Mouse (Mus musculus) gastrocnemius, postnatal 36 days (tissue): ENCODE measurements around the gene Chtop. TPM values are rescaled to one million over a fixed set of nuclear protein-coding genes. Genes with fewer than 3 reads are reported as not detected.

Experiments
- DNase-seq, 2 experiments: peaks; one replicate each; pipeline ENCODE4 v3.0.0; 2022
- intact Hi-C: fragments of 180-260 bp; cut with DNase I; formaldehyde crosslinking; loops from one replicate; pipeline ENCODE4 v1.15.1; 2025
- total RNA-seq, 2 experiments: library from RNA; stranded (reverse); gene quantifications; 2 replicates each; pipeline ENCODE4 v1.2.3; 2021

Chtop gene
- total RNA-seq, 2 experiments from 2014 or later = 84.4 to 90.1 TPM

DNA sequence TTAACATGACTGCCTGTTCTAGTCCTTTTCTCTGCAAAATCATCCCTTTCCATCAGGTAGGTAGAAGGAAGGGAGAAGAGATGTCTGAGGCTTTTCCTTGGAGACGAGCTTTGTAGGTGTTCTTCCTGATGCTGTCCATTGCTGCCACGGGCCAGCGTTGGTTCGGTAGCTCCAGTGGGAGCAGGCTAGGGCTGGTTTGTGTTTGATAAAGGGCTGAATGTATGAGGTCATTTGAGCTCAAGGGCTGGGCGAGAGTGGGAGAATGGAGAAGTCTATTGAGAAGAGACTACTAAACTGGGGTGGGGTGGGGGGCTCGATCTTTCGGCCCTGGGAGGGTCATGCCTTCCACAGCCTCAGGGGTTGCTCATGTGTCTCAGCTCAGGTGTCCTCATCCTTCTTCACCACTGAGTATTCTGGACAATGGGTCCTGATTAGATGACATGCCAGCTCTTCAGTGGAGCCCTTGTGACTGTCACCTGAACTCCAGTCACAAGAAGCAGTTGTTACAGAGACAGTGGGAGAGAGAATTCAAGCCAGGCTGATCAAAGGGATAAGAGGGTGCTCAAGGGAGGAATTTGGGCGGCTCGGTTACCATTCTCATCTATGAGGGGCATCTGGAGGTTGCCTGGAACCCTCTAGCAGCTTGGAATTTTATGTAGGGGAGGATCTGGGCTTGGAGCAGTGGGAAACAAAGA lies 3.8 kb upstream of the Chtop start:
- intact Hi-C loops = no loop called here
- no peak for DNase-seq

DNA sequence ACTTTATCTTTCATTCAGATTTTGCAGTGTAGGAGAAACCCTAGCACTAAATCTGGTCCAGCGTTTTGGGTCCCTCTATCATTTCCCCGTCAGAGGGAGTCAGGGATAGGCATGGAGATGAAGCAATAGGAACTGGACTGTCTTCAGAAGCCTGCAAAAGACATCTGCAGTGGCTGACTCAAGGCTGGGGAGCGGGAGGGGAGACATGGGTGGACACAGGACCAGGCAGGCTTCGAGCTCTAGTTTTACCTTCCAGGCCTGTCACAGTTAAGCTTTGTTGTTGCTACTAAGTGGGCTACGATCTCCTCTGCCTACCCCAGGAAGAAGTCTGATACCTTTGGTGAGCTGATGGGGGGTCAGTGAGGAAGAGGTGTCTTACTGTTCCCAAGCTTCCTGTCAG lies 3.0 kb upstream of the Chtop start:
- intact Hi-C loops = no loop called here
- no peak for DNase-seq

DNA sequence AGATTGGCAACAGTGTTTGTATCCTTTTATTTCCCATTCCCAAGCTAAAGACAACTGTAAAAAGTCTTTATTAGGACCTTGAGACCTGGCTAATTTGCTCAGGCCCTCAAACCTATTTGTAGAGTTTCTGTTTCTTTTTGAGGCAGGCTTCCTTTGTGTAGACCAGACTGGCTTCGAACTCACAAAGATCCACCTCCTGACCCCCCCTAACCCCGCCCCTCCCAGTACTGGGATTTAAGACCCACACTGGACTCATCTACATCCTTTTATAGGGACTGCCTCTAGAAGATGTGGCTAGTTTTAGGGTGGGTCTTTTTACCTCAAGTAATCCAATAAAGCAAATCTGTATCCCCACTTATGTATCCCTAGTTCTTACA lies 437 bp upstream of the Chtop start:
- intact Hi-C loops = no loop called here
- DNase-seq = no peak

DNA sequence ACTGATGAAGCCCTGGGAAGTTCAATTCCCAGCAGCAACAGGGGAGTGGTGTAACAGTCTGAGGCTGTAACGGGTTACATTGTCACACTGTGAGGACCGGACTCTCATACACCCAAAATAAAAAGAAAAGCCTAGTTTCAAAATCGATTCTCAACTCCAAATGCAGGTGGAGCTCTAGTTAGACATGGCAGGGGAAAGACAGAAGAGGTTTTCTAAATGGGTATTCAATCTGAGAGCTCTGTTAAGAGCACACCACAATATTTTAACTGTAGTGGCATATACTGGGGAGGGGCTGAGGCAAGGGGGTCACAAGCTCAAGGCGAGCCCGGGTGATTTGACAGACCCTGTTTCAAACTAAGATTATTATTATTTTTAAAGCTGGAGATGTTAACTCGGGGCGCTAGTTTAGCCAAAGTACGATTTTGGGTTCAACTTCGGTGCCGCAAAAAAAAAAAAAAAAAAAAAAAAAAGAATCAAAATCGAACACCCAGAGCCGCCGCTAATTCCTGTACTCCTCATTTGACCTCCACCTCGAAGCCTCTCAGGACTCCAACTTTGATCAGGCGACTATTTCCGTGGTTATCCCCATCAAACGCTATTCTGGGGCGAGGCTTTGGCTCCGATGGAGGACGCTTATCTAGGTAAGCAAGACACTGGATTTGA lies 880 bp downstream of the Chtop start:
- intact Hi-C loops = loop anchor here (1.0 kb wide), 1 partner anchor 18 kb away; no protein-coding TSS in a partner anchor
- DNase-seq = no peak

DNA sequence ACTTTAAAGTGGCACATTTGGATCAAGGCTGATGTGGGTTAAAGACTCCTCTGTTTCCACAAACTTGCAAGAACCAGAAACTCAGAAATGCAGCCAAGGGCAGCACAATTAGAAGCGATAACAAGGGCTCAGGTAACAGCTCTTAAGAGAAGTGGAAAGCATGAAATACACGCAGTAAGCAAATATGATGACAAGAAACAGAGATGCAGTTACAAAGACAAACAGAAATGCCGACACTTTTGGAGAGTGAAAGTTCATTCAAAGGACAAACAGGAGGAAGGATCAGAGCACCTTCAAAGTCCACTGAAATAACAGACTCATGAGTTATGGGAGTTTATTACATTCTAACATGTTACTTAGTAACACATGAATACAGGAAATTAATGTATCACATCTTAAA lies 2.9 kb downstream of the Chtop start:
- intact Hi-C loops = no loop called here
- no peak for DNase-seq

DNA sequence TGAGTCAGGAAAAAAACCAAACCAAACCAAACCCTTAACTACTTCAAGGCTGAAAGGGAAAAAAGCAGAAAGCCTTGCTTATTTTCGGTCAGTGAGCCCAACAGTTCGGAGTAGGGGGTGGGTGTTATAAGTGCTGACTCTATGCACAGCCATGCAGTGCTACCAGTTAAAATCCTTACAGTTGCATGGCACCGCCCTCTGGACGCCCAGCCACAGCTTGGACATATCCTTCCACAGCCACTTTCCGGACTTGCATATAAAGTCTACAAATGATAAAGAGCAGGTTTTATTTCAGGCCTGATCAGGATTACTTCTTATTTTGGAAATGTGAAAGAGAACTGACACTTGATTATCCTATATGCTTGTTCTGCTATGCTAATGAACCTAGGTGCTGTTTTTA lies 4.1 kb downstream of the Chtop start:
- no peak for DNase-seq
- intact Hi-C loops = no loop called here

DNA sequence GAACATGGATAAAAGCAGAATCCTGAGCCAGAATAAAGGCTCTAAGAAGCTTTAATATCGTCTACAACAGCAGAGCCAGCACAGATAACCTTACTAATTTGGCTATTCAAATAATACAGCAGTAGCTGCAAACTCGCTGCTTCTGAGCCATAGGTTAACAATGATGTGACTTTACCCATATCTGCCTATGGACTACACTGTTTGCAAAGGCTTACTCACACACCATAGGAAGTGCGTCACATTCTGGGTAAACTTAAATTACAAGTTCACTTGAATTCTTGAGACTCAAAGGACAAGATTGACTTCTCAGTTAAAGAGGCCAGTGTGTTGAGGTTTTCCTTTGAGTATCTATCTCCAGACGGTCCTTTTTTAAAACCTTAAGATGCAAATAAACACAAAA lies 5.9 kb downstream of the Chtop start:
- DNase-seq = no peak
- intact Hi-C loops = no loop called here

DNA sequence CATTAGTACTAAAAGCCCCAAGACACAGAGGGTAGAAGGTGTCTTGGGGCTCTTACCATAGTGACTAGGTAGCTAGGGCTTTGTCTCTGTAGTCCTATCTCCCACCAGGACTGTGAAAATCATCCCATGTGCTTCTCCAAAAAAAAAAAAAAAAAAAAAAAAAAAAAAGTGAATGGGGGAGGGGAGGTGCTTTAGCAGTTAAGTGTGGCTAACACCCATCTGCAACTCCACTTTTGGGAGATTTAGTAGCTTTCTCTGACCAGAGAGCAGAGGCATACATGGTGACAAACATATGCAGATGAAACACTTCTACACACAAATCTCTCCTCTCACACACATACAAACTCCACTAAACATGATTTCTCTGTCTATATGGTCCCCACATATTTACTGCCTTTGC lies 11.7 kb downstream of the Chtop start:
- no peak for DNase-seq
- intact Hi-C loops = no loop called here

DNA sequence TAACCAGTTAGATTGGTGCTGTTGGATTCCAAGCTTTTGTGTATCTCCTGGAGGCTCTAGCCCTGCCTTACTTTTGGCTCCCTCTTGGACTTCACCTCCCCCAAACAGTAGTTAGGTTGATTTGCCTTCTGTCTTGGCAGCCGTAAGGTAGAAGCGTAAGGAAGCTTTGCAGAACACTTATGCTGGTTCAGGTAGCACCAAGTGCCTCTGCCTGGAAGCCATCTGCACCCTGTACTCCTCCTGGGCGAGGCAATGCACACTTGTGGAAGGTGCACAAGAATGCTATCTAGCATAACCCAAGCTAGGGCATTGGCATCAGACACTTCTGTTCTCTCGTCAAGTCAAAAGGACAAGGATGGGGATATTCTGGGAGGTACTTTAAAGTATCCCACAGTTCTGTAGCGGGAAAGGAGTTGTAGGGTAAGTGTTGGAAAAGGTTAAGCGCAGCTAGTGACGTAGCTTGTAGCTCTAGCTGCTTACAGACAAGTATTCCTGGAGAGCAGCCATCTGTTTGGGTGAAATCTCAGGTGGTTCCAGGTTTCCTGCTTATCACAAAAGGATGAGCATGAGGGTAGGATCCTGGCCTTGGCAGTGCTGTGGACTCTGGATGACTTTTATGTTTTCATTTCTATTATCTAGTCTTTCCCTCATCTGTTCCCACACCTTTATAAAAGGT lies 13.3 kb downstream of the Chtop start:
- intact Hi-C loops = no loop called here
- no peak for DNase-seq

DNA sequence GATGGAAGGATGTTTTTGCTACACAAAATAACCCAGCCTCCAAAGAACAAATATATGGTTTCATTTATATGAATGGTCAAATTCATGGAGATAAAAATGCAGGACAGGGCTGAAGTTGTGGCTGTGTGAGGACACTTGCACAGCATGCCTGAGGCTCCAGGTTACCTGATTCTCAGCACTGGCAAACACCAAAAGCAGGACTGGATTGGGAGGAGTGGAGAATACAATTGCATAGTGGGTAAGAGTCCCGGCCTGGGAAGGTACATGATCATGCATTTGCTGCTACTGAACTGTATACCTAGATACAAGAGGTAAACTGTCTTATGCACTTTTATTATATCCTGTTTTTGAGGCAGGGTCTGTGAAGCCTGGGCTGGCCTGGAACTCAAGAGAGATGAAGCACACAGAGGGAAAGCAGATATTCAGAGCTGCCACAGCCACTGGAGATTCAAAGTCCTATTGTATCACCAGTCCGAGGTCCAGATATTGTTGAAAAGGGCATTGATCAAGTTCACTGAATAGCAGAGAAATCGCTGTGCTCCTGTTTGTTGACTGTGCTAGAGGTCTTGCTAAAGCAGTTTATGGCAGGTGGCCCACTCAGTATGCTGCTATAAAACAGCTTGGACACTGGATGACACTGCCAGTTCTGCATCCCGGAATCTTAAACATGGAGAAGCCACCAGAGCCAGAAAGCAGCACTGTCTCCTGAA lies 15.3 kb downstream of the Chtop start:
- DNase-seq = no peak
- intact Hi-C loops = no loop called here

DNA sequence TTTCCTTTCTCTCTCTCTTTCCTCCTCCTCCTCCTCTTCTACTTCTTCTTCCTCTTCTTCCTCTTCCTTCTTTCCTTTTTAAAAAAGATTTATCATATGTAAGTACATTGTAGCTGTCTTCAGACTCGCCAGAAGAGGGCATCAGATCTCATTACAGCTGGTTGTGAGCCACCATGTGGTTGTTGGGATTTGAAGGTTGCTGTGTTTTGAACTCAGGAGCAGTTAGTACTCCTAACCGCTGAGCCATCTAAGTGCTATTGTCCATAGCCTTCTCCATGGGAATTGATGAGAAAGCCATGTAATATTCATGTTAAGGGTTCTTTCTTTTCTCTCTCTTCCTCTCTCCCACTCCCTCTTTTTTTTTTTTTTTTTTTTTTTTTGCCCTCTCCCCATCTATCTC lies 17.9 kb downstream of the Chtop start:
- intact Hi-C loops = no loop called here
- no peak for DNase-seq

DNA sequence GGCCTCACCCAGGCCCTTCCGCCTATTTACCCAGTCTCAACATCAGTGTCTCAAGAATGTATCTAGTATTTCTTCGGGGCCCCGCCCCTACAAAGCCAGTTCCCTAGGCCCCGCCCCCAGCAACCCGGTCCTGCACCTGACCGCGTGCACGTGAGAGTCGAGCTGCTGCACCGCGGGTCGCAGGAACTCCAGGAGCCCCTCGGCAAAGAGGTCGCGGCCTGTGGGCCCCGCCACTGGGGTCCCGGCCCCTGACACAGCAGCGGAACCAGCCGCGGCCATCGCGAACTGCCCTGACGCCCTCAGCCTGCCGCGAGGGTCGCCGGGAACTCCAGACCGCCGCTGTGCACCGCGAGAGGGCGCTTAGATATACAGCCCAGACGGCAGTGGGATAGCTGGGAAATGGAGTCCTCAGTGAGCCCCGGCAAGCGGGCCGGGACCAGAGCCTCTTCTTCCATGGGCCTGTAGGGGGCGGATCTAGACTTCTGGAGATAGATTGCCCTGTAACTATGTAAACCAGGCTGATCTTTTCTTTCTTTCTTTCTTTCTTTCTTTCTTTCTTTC lies 18.5 kb downstream of the Chtop start, which contains the start of gene Snapin:
Snapin (minus strand) TSS at position 338 of the 561 bp plus-strand sequence.
- intact Hi-C loops = loop anchor here (1.0 kb wide), 1 partner anchor 18 kb away; no protein-coding TSS in a partner anchor
- DNase-seq = peak; percentile 94

DNA sequence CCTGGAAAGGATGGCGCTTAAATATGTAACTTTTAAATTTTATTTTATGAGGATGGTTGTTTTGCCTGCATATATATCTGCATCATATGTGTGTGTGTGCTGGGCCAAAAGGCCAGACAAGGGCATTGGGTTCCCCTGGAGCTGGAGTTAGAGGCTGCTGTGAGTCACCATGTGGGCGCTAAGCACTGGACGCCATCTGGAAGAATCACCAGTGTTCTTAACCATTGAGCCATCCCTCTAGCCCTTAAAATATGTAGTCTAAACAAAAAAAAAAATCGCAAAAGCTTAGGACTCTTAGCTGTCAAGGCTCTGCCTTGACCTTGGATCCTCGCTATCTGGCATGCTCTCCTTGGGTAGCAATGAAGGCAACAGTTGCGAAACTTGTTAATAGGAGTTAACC lies 20.7 kb downstream of the Chtop start:
- intact Hi-C loops = no loop called here
- no peak for DNase-seq

DNA sequence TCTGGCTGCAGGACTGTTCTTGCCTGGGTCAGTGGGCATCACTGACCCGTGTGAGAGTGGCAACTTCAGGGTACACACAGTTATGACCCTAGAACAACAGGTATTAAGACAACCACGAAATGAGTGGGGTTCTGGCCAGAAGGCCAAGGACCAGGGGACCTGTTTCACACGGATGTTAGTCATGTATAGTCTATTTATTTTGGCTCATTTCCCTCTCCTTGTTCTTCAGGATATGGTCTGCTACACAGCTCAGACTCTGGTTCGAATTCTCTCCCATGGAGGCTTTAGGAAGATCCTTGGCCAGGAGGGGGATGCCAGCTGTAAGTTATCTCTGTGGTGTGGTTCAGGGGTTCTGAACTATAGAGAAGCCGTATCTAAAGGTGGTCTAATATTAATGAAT lies 22.3 kb downstream of the Chtop start:
- intact Hi-C loops = no loop called here
- DNase-seq = no peak

DNA sequence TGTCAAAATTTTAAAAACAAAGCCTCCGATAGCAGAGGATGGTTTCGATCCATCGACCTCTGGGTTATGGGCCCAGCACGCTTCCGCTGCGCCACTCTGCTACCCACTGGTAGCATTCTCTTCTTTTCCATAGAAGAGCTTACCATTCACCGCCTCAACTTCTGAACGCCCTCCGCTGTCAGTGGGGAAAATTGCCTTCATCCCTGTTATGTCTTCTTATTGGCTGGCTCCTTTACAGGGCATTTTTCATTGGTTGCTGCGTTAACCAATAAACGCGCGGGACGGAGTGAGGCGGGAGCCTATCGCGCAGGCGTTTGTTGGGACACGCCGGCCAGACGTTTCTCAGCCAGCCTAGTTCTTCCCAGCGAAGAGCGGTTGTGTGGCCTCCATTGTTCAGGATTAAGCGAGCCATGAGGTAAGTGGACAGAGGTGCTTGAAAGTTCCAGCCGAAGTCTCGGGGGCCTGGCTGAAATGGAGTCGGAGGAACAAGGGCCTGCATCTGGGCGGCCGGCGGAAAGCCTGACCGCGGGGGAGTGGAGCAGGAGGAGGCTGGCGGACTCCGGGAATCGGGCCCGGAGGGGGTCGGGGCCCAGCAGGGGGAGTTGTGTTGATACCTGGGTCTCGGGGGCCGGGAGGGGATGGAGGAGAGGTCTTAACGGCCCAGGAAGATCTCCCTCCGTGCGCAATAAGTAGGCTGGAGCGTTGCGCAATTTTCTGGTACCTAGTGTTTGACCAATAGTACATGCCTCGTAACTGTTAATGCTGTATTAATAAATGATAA lies 33.3 kb downstream of the Chtop start, which contains the start of gene Ilf2:
Ilf2 (plus strand) TSS at position 296 of the 781 bp plus-strand sequence.
- peak; percentile 90 to 91 for DNase-seq
- intact Hi-C loops = no loop called here

DNA sequence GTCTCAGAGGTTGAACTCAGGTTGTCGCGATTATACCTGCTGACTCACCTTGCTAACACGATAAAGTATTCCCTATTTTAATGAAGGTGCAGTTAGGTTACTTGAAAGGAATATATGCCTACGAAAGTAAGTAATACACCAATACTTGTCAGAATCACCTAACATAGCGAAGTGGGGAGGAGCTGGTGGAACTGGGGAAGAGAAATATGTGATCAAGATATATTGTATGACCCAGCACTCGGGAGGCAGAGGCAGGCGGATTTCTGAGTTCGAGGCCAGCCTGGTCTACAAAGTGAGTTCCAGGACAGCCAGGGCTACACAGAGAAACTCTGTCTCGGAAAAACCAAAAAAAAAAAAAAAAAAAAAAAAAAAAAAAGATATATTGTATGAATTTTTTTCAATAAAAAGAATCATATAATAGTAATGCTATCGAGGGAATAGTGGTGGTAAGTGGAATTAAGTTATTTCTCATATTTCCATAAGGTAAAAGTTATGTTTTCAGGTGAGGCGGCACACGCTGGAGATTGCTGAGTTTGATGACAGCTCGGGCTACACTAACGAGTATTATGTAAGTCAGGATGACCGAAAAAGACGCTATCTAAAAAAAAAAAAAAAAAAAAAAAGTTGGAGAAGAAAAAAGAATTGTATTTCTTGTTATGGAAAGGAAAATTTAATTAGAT lies 34.0 kb downstream of the Chtop start:
- no peak for DNase-seq
- intact Hi-C loops = no loop called here

DNA sequence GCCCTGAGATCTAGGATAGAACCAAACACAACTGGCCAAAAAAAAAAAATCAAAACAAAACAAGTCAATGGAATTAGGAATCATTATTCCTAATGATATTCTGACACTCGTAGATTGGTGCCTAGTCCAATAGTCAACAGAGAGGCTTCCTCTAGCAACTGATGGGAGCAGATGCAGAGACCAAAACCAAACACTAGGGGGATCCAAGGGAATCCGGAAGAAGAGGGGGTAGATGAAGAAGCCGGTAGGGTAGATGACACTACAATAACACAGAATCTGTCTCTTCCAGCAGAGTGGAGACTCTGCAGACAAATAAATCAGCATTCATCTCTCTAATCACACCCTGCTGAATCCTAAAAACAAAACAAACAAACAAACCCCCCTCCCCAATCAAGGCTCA lies 37.1 kb downstream of the Chtop start:
- DNase-seq = peak in 1 of 2 experiments; percentile 38
- intact Hi-C loops = no loop called here

DNA sequence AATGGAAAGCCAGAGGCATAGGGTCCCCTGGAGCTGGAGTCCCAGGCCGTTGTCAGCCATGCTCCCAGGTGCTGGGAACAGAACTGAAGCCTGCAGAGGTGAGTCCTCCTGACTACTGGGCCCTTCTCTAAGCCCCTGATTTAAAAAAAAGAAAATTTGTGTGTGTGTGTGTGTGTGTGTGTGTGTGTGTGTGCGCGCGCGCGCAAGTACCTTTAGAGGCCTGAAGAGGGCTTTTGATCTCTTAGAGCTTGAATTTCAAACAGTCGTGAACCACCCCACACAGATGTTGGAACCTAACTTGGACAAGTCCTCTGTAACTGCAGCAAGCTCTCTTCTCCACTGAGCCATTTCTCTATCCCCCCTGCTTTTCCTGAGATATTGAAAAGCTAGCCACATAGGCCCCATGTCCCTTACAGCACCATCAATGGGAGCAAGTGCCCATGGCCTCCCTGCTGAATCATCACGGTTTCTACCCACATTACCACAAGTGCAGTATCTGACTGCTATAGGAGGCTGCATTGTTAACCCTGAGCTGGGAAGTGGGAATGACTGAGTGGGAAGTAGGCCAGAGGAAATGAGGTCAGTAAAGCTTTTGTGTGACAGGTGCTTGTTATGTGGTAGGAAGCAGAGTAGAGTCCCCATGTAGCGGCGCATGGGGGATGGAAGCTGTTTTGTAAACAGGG lies 41.5 kb downstream of the Chtop start:
- no peak for DNase-seq
- intact Hi-C loops = loop anchor here (5.0 kb wide), 1 partner anchor 245 kb away; no protein-coding TSS in a partner anchor
